Mouse (Mus musculus): ENCODE results near the gene Tsga13. TPM values are rescaled to one million over a fixed set of nuclear protein-coding genes. Genes with fewer than 3 reads are reported as not detected.

The Tsga13 gene
- not detected for polyA plus RNA-seq (2017; shearing (Covaris generic))

DNA sequence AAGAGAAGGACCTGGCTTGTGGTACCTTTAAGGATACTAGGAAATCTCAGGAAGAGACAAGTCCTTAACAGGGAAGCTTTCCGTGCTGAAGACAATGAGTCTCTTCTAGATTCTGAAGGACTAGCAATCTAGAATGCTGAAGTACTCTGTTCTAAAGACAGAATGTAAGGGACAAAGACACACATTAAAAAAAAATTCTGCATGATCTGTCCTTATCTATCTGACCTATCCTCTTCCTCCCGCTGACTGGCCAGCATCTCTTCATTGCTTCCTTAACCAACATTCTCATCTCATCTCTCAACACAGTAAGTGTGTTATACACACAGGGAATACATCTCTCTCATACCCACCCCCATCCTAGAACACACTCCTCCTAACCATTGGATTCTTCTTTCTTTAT is at the start of gene Tsga13:
TSS of gene Tsga13 (minus strand) at position 101 of the 400 bp plus-strand sequence.

DNA sequence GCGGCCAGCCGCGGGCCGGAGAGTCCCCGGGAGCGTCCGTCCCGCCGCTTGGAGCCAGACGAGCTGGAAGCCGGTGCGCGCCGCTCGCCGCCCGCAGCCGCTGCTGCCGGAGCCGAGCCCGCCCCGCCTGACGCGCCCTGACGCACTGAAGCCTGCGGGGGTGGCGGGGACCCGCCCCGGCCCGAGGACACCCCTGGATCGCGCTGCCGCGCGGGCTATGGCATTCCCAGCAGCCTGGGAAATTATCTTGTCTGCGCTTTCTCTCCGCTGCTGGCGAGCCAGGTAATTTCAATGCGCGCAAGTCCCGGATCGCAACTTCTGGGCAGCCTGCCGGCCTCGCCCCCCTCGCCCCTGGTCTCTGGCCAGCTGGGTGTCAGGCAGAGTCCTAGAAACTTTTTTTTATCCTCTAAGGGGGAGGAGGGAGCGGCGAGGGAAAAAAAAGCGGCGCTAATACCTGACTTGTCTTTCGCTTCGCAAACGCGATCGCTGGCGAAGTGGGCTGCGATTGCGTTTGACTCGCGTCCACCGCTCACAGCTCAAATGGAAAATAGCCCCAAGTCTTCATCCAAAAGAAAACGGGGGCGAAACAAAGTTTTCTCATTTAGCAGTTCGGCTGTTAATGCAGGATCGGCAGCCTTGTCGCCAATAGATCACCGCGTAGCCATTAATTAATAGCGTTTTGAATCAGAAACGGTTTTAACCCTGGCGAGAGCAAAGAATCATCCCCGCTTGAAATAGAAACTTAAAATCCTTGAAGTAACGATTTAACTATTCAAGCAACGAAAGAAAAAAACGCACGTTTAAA is 43.6 kb upstream of the Tsga13 start, which contains the start of gene Klf14:
TSS of gene Klf14 (minus strand) at position 343 of the 805 bp plus-strand sequence.

DNA sequence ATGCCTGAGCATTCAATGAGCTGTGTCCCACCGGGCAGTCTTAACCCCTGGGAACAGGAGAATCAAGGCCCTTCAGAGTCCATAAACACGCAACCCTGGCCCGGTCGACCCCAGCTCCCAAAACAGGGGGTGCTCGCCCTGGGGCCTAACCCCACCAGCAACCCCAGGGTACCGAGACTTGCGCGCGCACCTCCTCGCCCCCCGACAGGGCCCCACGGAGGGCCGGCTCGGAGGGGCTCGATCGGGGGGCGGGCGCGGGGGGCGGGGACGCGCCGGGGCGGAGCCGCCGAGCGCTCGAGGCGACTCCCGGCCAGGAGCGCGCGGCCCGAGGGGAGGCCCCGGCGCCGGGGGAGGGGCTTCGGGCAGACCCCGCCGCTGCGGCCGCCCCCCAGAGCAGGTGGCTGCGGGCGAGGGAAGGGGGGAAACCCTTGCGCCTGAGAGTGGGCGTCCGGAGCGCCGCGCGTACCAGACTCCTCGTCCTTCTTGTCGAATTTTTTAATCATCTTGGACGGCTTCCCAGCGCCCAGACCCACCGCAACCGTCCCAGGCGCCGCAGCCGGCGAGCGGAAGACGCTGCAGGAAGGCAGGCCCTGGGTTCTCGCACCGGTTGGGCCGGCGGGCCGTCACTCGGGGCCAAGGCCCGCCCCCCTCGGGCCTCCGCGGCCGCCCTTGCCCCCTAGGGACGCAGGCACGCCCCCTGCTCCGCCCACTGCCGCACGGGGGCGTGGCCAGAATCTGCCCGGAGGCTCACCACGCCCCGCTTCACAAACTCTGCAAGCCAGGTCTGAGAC is 19.0 kb downstream of the Tsga13 start, which contains the start of gene Copg2:
TSS of gene Copg2 (minus strand) at position 600 of the 791 bp plus-strand sequence.

Other genes with a start within 250 kb of the Tsga13 start
- 10 to 100 TPM; 11.9 to 14.6 TPM for gene Cep41, start 221.8 kb downstream of the Tsga13 start, polyA plus RNA-seq (2017; shearing (Covaris generic))
- gene Mest, start 192.0 kb downstream of the Tsga13 start, polyA plus RNA-seq (2017; shearing (Covaris generic)): under 1 TPM; 0.43 to 0.58 TPM
- 10 to 100 TPM; 48.2 to 50.2 TPM for gene Copg2, start 18.8 kb downstream of the Tsga13 start, polyA plus RNA-seq (2017; shearing (Covaris generic))
- gene Klf14, start 43.5 kb upstream of the Tsga13 start, polyA plus RNA-seq (2017; shearing (Covaris generic)): under 1 TPM in 1 of 2 experiments, not detected in 1; 0.36 TPM